Mouse (Mus musculus) neural tube, embryonic 11.5 days (tissue): ENCODE measurements at regions not wholly inside any gene's neighbourhood (a gene's known extent, or its start where the extent isn't known, plus 50 kb on each side); places are given as distances from the start of the nearest gene placed in this dataset.
"Not testable (repeated sequence)": the region's sequence is repeated elsewhere in the genome, so short reads cannot be mapped to it uniquely, and the experiment has no call there.

ENCODE experiments used
- ATAC-seq: fragments of 200-750 bp; cut with Nextera tagmentation; 2 replicates; pipeline ENCODE4 v1.8.0; 2017; ENCODE audit warnings: moderate number of reproducible peaks, mild to moderate bottlenecking, moderate TSS enrichment, moderate library complexity; ENCODE audit not compliant: insufficient read depth, low FRiP score, low TSS enrichment
- DNase-seq: peaks from one replicate; pipeline ENCODE4 v3.0.0-alpha.2; 2015; ENCODE audit warnings: low spot score
- H3K27ac ChIP-seq: fragments of 300-500 bp; sonication (generic); 2 replicates; pipeline ENCODE4 v1.5.1; 2014; ENCODE audit warnings: low read depth, mild to moderate bottlenecking, low read length
- H3K27me3 ChIP-seq: fragments of 300-500 bp; sonication (generic); 2 replicates; pipeline ENCODE4 v1.6.1; 2014; ENCODE audit warnings: mild to moderate bottlenecking, low read length, mixed read lengths; ENCODE audit not compliant: control insufficient read depth, insufficient read depth
- H3K36me3 ChIP-seq: fragments of 300-500 bp; sonication (generic); 2 replicates; pipeline ENCODE4 v1.6.1; 2014; ENCODE audit warnings: mild to moderate bottlenecking, low read length, moderate library complexity, mixed read lengths; ENCODE audit not compliant: control insufficient read depth, insufficient read depth
- H3K4me1 ChIP-seq: fragments of 300-500 bp; sonication (generic); 2 replicates; pipeline ENCODE4 v1.6.1; 2014; ENCODE audit warnings: low read length, mixed read lengths; ENCODE audit not compliant: control insufficient read depth, insufficient read depth
- H3K4me2 ChIP-seq: fragments of 300-500 bp; sonication (generic); 2 replicates; pipeline ENCODE4 v1.6.1; 2014; ENCODE audit warnings: low read depth, mild to moderate bottlenecking, moderate library complexity
- H3K4me3 ChIP-seq: fragments of 300-500 bp; sonication (generic); 2 replicates; pipeline ENCODE4 v1.5.1; 2014; ENCODE audit warnings: low read depth, low read length
- H3K9ac ChIP-seq: fragments of 300-500 bp; sonication (generic); 2 replicates; pipeline ENCODE4 v1.6.1; 2014; ENCODE audit warnings: mild to moderate bottlenecking, low read length
- H3K9me3 ChIP-seq: fragments of 300-500 bp; sonication (generic); 2 replicates; pipeline ENCODE4 v1.6.1; 2016; ENCODE audit warnings: low read length; ENCODE audit not compliant: control insufficient read depth
- WGBS: fragments of 180-500 bp; shearing (Covaris S2); extraction: QIAGEN DNeasy Blood & Tissue Kit; methylation state at CpG from one replicate; pipeline ENCODE4 v1.1.7; 2014; 5-methylcytosine and 5-hydroxymethylcytosine counted together

- Histone ChIP-seq H3K36me3 (no peaks in the 10 kb centered on the region), H3K27me3 (no peaks in the 10 kb centered on the region), H3K9ac (no peak overlapping the region), H3K4me2 (no peak overlapping the region), H3K4me1 (peaks cover 5% of the 10 kb centered on the region; the same call in 1 of the 2 replicates), H3K9me3 (no peaks in the 10 kb centered on the region), H3K27ac (no peak overlapping the region), H3K4me3 (no peak overlapping the region)
- peak; percentile 59 for DNase-seq
- ATAC-seq, result no peak
- 30% methylated on average over 8 of the region's 8 CpGs for WGBS
Observed at GRCm38 (mm10) chr10:23671494-23671893, 115.6 kb downstream of the Rps12 start.

- H3K27ac ChIP-seq, DNase-seq, ATAC-seq, H3K9ac ChIP-seq, H3K27me3 ChIP-seq, H3K4me2 ChIP-seq, H3K4me3 ChIP-seq, H3K36me3 ChIP-seq, H3K4me1 ChIP-seq, H3K9me3 ChIP-seq: not testable (repeated sequence)
- whole genome bisulfite sequencing, result 93% methylated on average over 8 of the region's 8 CpGs
Observed at GRCm38 (mm10) chr10:23665916-23666315, 121.2 kb downstream of the Rps12 start.

DNA sequence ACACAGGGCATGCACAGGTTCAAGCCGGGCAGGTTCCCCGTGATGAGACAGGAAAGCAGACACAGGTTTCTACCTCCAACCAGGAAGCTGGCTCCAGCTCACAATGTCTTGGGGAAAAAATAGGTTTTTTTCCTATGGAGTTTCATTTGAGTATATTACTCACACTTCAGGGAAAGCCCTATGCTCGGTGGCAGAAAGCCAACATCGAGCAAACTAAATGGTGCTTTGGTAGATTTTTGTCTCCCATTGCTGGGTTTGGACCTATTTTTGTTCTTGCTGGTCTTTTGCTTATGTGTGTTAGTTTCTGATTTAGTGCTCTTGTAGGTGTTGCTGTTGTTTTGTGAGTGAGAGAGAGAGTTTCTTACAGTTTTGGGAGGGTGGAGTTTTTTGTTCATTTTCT is 160.9 kb downstream of the Rps12 start:
- no peaks in the 10 kb centered on the region for H3K9me3 ChIP-seq
- no peaks in the 10 kb centered on the region for H3K36me3 ChIP-seq
- ATAC-seq (no peak), DNase-seq (no peak)
- no peak overlapping the region for H3K27ac ChIP-seq
- no peaks in the 10 kb centered on the region for H3K4me1 ChIP-seq
- 81% methylated on average over 4 of the region's 4 CpGs for WGBS
- H3K9ac ChIP-seq, result no peak overlapping the region
- no peaks in the 10 kb centered on the region for H3K27me3 ChIP-seq
- H3K4me3 ChIP-seq, result no peak overlapping the region
- H3K4me2 ChIP-seq, result no peak overlapping the region

- H3K4me2 ChIP-seq, result no peak overlapping the region
- DNase-seq (no peak), ATAC-seq (no peak)
- H3K36me3 ChIP-seq, result no peaks in the 10 kb centered on the region
- H3K27ac ChIP-seq, result no peak overlapping the region
- H3K27me3 ChIP-seq, result no peaks in the 10 kb centered on the region
- H3K9ac ChIP-seq, result no peak overlapping the region
- WGBS, result 92% methylated on average over 2 of the region's 2 CpGs
- no peak overlapping the region for H3K4me3 ChIP-seq
- H3K4me1 ChIP-seq, result no peaks in the 10 kb centered on the region; the same call in 1 of the 2 replicates
- H3K9me3 ChIP-seq, result no peaks in the 10 kb centered on the region
Observed at GRCm38 (mm10) chr10:23612030-23612429, 175.0 kb downstream of the Rps12 start.

DNA sequence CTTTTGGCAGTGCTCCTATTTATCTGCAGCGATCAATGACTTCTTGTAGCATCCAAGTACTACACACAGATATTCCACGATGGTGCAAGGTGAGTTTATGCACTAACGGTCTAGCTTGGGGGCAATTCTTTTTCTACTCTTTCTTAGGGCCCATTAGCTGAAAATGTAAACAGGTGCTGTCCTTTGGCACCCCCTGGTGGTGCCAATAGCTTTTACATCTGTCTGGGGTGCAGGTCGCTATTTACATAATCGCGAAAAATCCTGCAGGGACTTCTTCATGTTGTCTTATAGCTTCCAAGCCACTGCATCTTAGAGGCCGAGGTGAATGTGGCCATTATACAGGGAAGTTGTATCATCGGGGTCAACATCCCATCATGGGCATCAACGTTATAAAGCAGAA is 175.9 kb downstream of the Rps12 start:
- Histone ChIP-seq H3K4me2 (no peak overlapping the region), H3K27me3 (no peaks in the 10 kb centered on the region), H3K9ac (no peak overlapping the region), H3K4me3 (no peak overlapping the region), H3K27ac (no peak overlapping the region), H3K36me3 (no peaks in the 10 kb centered on the region), H3K4me1 (no peaks in the 10 kb centered on the region; the same call in 1 of the 2 replicates), H3K9me3 (no peaks in the 10 kb centered on the region)
- WGBS, result 43% methylated on average over 9 of the region's 9 CpGs
- DNase-seq (peak; percentile 78), ATAC-seq (0 out of 2 replicates have a peak, but pooled peaks have one; percentile 41)

DNA sequence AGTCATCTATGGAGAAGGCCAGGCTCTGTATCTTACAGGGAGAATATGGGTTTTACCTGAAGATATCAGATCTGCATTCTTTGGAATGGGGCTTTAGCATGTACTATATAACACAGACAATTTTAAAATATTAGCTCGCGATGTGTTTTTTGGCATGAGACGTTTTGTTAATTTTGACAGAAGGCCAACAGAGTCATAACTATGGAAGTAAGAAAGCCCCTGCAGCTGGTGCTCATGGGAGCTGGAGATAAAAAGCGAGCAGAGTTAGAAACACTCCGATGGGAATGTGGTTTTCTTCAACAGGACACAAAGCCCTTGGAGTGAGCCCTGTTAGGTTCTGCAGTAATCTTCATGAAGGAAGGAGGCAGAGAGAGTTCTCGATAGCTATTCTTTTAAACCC is 176.6 kb downstream of the Rps12 start:
- Histone ChIP-seq H3K4me3 (no peak overlapping the region), H3K9ac (no peak overlapping the region), H3K4me2 (no peak overlapping the region), H3K36me3 (no peaks in the 10 kb centered on the region), H3K9me3 (no peaks in the 10 kb centered on the region), H3K27me3 (no peaks in the 10 kb centered on the region), H3K27ac (no peak overlapping the region), H3K4me1 (no peaks in the 10 kb centered on the region; the same call in 1 of the 2 replicates)
- 95% methylated on average over 6 of the region's 6 CpGs for WGBS
- no peak for DNase-seq
- no peak for ATAC-seq

- H3K4me3 ChIP-seq, result no peak overlapping the region
- DNase-seq (no peak), ATAC-seq (no peak)
- H3K27me3 ChIP-seq, result no peaks in the 10 kb centered on the region
- H3K27ac ChIP-seq, result no peak overlapping the region
- no peaks in the 10 kb centered on the region for H3K36me3 ChIP-seq
- 81% methylated on average over 3 of the region's 3 CpGs for WGBS
- H3K4me1 ChIP-seq, result no peaks in the 10 kb centered on the region; the same call in 1 of the 2 replicates
- no peak overlapping the region for H3K4me2 ChIP-seq
- no peak overlapping the region for H3K9ac ChIP-seq
- no peaks in the 10 kb centered on the region for H3K9me3 ChIP-seq
Observed at GRCm38 (mm10) chr10:23610046-23610445, 177.0 kb downstream of the Rps12 start.

DNA sequence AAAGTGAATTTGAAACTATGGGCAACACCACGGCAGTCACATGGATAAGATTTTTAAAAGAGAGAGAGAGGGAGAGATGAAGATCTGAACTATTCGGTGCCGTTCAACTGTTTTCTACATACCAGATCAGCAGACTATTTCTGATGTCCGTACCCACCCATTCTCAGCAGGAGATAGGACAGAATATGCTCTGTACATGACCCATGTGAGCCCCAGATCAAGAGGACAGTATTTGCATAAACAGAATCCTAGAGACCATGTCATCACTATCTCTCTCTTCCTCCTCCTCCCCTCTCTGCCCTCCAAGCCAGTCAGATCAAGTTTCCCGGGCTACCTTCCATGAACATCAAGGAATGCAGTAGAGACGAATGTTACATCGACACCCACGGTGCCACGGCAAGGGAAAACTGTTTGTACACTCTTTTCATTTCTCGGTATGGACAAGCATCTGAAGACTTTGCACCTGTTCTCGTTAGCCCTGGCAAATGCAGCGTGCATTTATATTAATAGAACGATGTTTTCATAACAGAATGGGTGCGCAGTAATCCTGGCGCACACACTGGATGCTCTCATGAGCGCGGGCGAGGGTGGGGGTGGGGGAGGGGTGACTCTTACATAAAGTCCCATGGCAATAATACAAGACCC is 177.7 kb downstream of the Rps12 start:
- Histone ChIP-seq H3K4me1 (no peaks in the 10 kb centered on the region; the same call in 1 of the 2 replicates), H3K27me3 (no peaks in the 10 kb centered on the region), H3K27ac (no peak overlapping the region), H3K36me3 (no peaks in the 10 kb centered on the region), H3K9me3 (no peaks in the 10 kb centered on the region), H3K9ac (no peak overlapping the region), H3K4me2 (no peak overlapping the region), H3K4me3 (no peak overlapping the region)
- 82% methylated on average over 18 of the region's 18 CpGs for WGBS
- ATAC-seq (no peak), DNase-seq (no peak)

GRCm38 (mm10) chr10:23600701-23601100 is 186.4 kb downstream of the Rps12 start:
- DNase-seq, result no peak
- H3K9ac ChIP-seq, result no peak overlapping the region
- WGBS, result 54% methylated on average over 5 of the region's 5 CpGs
- no peaks in the 10 kb centered on the region for H3K4me1 ChIP-seq
- no peak overlapping the region for H3K4me2 ChIP-seq
- no peaks in the 10 kb centered on the region for H3K36me3 ChIP-seq
- no peak overlapping the region for H3K27ac ChIP-seq
- no peaks in the 10 kb centered on the region for H3K9me3 ChIP-seq
- no peaks in the 10 kb centered on the region for H3K27me3 ChIP-seq
- no peak for ATAC-seq
- H3K4me3 ChIP-seq, result no peak overlapping the region
